Mouse (Mus musculus) spleen, postnatal 4 days (tissue): ENCODE data around the gene Cmklr1.

ENCODE experiments used
- DNase-seq, 2 experiments: peaks; one replicate each; pipeline ENCODE4 v3.0.0; 2022; ENCODE audit warnings: low spot score in 2 of 2

Gene Cmklr1

DNA sequence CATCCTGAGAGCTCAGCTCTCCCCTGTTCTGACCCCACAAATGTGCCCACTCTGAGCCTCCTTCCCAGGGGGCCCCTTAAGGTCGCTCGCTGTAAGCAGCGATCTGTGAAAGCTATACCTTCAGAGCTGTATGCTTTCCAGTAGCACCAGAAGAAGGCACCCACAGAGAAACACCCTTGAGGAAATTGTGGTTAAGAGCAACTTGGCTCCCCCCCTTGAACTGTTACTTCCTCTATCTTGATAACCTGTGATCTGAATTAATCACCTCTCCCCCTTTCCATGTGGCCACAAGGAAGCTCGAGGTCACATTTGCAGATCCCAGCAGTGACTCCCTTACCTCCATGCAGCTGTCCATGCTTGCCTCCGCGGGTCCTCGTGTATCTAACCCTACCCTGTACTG is 29.2 kb downstream of the Cmklr1 start:
- DNase-seq = no peak

DNA sequence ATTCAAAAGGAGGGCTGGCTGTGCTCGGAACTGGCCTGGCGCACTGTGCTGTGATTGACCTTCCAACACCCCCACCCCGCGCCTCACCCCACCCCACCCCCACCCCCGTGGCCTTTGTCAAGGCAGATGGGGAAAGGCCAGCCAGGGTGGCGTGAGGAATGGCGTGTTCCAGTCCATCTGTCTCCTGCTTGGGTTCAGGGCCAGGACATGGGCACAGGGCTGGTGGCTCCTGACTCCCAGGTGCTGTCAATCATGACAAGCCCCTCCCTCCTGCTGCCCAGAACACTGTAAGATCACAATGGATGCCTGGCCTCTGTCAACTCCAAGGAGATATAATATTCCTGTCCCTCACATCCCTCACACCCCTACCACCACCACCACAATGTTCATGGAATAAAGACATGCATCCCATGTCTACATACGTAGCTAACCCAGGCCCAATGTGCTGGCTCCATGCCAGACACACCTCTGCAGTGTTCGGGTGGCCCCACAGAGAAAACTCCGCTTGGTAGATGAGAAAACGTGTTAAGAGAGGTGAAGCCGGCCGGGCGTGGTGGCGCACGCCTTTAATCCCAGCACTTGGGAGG is 30.0 kb downstream of the Cmklr1 start:
- DNase-seq = no peak

DNA sequence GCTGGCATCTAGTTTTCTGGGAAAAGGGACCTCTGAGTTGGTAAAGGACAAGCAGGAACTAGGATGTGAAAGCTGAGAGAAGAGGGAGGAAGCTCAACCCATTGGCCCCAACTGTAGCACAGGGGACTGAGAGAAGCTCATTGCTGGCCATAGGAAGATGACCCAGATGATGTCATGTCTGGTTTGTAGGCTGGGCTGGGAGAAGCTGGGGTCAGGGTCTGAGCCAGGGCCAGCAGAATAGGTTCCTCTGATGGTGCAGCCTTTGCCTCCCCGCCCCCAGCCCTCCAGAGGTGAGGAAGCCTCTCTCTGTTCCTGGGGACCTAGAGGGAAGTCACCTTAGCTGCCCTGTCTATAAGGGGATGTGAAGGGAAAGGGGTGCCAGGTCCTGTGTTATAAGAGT is 31.1 kb downstream of the Cmklr1 start:
- no peak for DNase-seq

DNA sequence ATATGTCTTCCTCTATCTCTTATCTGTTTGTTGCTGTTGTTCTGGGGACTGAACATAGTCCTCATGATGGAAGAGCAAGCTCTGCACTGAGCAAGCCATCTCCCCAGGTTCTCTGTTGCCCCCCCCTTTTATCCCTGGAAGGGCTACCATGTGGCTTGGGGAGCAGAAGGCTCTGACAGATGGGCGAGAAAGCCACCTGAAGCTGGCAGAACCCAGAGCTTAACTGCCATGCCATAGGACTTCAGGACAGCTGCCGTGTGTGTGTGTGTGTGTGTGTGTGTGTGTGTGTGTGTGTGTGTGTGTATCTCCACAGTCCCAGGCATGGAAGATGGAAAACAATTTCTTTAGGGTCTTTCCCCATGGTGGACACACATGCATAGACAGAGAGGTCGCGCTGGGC is 31.5 kb downstream of the Cmklr1 start:
- no peak for DNase-seq

DNA sequence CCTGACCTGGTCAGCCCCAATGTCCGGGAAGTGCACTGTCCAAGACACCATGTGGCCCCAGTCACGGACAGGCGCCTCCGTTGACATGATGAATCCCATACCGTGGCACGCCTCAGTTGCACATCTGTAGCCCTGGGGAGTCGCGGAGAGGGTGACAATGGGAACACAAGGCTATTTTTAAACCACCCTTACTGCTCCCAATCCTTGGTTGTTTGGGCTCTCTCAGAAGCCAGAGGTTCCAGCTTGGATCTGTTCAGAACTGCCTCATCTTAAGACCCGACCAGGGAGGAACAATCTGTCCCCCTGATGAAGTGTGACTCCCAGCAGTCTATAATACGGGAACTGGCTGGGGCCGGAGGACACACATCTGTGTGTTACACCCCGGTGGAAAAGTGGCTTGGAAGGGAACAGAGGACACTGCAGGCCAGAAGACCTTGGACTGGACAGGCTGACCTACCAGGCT is 38.4 kb downstream of the Cmklr1 start:
- DNase-seq = no peak

DNA sequence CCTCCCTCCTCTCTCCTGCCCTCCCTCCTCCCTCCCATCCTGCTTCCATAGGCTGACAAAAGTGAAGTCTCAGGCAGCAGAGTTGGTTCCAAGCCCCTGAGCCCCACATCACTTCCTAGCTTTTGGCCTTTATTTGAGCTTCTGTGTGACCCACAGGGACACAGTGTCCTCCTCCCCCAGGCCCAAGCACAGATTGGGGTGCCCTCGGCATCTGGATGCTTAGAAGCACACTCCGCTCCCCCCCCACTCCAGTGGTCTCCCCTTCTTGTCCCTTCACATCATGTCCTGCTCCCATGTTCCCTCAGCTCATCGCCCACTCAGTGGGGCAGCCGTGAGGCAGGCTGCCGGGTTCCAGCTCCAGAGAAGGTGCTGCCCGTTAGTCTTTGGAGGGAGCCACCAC is 39.1 kb downstream of the Cmklr1 start:
- no peak for DNase-seq

DNA sequence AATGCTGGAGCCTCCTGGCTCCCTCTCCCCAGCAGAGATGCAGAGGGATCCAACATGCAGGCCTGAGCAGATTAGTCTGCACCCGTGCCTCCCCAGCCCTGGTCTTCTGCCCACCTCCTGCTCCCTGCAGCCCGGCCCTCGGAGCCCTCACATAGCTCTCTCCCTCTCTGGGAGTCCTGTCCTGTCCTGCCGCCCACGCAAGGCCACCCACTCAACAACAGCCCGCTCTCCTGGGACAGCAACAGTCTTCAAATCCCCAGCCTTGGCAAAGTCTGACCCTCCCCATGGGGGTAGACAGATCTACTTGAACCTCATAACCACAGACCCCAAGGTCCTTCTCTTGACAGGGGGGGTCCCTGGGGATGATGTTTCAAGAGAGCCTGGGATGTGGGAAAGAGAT is 39.7 kb downstream of the Cmklr1 start:
- no peak for DNase-seq

DNA sequence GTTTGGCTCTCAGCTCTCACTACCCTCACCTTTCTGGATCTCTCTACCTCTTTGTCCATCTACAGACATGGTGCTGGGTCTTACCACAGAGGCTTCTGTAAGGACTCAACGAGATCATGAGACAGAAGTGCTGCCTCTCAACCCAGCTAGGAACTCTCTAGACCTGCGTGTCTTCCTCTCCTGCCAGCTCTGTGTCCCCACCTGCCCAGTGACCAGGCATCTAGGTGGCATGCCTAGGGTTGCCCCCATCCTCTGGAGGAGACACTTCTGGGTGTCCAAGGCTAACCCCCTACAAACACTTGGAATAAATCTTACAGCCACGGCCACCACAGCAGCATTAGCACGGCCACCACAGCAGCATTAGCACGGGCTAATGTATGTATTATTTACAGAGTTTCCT is 40.3 kb downstream of the Cmklr1 start:
- DNase-seq = no peak

DNA sequence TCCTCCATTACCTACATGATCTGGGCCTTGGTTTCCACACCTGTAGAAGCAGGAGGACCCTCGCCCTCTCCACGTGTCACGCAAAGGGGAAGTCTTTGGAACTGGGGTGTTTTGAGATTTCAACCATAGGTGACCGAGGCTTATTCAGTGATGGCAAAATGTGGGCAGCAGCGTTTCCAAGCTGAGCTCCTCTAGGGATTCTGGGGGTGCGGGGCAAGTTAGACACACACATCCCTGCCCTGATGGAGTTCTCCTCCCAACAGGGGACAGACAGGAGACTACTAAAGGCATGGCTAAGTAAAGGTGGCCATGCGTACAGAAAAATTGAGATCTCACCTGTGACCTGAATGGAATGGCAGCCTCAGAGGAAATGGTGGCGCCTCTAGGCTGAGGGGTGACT is 41.7 kb downstream of the Cmklr1 start:
- no peak for DNase-seq

DNA sequence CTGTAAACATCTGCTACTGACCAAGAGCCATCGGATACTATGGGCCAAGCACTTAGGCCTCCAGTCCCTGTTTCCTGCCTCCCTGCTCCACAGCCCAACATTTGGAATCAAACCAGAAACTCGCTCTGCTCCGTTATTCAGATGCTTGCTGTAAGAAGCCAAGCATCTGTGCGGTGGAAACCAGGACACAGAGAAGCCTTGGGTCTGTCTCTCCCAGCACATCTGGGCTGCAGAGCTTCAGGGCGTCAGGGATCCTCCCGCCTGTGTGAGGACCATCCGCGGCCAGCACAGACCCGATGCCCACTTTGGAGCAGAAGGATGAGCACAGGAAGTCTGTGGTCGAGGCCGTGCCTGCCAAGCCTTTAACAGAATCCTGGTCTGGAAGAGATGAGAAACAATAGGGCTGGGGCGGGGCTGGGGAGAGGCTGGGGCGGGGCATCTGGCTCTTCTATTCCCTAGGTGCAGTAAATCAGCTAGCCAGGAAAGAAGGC is 42.2 kb downstream of the Cmklr1 start:
- no peak for DNase-seq

DNA sequence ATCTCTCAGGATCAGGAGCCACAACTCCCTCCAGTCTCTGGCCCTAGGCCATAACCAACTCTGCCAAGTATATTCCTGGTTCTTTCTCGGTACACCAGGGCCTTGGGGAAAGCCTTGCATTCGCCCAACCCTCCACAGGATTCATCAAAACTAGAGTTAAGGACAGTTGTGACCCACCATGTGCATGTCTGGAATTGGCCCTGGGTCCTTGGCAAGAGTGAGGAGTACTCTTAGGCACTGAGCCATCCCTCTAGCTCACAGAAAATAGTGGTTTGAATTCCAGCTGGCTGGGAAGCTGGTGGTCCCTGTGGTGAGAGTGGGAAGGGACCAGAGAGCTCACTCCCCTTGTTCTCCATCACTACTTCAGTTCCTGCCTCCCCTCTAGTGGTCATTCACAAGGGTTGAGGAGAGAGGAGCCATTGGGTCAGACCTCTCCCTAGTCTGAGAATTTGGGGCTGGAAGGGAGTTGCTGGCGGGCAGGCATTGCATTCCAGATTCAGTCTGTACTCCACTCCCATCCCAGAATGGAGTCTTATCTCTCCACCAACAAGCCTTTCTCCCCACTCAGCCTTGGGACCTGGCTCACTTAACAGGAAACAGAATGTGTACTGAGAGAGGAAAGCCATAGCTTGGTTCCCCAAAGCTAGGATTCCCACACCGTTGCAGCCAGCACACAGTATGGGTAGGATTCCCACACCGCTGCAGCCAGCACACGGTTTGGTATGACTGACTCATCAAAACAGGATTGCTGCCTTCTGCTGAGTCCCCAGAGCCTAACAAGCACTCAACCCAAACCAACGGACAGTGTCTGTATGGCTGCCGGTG is 43.1 kb downstream of the Cmklr1 start:
- DNase-seq = no peak

DNA sequence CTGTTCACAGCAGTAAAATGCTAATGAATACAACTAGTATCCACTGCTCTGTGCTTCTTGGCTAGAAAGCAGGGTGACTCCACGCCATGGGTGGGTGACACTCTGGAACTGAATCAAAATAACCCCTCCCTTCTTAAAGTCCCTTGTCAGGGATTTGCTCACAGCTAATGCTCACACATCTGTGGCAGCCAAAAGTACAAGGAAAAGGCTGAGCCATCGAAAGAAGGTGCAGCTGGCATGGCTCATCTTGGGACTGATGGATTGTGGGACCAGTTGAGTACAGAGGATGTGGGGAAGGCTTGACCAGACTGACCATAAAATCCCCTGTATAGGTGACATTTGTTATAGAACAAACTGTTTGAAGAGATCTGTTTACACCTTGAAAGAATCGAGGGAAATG is 44.1 kb downstream of the Cmklr1 start:
- no peak for DNase-seq

DNA sequence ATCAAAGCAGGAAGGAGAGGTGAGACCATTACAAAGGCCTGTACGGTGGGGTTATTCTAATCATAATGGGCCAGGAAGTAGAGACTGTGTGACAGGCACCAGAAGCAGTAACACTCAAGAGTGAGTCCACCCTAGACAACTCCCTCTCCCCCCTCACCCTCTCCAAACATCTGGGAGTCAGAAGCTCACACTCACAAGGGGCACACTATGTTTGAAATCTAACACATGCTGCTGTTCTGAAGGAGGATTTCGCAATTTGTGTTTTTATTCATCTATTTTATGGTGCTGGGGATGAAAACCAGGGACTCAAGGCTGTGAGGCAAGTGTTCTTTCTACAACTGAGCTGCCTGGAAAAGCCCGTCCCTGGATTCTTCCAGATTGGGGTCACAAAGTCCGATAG is 45.5 kb downstream of the Cmklr1 start:
- DNase-seq = no peak

DNA sequence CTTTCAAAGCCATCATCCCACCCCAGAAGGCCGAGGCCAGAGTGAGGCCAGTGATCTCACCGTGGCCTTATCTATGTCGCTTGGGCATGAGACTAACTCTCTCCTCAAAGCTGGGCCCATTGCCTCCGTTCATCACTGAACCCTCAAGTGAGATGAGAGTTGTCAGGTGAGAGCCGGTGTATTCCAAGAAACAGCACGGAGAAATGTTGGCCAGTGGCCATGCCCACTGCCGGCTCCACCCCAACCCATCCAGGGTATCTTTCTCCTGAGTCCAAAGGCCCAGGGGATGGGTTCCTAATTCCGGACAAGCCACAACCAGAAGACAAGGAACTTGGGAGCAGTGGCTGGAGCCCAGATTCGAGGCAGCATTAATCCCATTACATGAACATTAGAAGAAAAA is 46.8 kb downstream of the Cmklr1 start:
- no peak for DNase-seq

DNA sequence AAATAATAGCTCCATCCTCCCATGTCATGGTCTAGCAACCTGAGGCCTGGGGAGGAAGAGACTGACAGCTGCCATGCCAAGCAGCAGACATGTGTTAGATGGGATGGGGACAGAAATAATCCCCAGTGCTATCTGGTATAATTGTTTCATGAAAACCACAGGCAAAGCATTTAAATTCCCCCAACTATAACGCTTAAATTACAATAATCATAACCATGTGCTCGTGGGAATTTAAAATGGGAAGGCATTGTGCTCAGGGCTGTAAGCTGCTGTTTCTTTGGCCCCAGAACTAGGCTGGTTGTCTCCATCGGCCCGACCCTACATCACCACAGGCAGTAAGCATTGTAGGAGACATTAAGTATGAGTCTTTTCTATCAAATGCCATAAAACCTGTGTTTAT is 49.4 kb downstream of the Cmklr1 start:
- DNase-seq = no peak

DNA sequence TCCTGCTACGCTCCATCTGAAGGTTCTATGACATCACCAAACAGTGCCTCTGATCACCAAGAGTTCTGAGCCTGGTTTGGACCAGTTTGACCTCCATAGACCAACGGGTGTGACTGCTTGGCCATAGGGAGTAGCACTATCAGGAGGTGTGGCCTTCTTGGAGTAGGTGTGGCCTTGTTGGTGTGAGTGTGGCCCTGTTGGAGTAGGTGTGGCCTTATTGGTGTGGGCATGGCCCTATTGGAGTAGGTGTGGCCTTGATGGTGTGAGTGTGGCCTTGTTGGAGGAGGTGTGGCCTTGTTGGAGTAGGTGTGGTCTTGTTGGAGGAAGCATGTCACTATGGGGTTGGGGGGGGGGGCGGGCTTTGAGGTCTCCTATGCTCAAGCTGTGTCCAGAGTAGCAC is 50.0 kb downstream of the Cmklr1 start:
- no peak for DNase-seq

DNA sequence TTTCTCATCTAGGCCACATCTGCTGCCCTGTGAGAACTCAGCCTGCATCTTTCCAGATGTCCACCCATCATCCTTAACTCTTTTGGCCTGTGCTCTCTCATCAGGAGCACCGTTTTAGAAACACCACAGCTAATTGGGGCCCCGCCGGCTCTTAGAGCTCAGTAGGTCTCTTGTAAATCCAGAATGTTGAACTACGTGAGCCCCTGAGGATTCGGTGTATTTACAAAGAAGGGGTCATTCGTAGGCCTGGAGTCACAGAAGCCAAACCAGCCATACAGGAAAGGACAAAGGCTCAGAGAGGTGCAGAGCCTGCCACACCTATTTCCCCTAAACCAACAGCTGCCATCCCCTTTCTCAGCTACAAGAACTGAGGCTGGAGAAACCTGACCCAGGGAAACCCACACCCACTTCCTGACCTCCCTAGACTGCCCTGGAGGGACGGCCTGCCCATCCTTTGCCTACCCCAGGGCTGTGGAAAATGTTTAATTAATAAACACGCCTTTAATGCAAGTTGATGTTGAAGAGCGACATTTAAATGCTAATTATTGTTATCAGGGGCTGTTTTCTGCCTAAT is 53.4 kb downstream of the Cmklr1 start:
- no peak for DNase-seq

DNA sequence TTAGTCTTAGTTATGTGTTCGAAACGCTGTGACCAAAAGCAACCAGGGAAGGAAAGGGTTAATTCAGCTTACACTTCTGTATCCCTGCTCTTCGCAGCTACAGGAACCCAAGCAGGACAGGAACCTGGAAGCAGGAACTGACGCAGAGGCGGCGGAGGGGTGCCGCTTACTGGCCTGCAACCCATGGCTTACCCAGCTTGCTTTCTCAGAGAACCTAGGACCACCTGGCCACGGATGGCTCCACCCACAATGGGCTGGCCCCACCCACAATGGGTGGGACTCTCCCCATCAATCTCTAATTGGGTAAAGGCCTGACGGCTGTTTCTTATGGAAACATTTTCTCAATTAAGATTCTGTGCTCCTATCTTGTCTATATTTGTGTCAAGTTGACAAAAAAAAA is 54.0 kb downstream of the Cmklr1 start:
- no peak for DNase-seq

DNA sequence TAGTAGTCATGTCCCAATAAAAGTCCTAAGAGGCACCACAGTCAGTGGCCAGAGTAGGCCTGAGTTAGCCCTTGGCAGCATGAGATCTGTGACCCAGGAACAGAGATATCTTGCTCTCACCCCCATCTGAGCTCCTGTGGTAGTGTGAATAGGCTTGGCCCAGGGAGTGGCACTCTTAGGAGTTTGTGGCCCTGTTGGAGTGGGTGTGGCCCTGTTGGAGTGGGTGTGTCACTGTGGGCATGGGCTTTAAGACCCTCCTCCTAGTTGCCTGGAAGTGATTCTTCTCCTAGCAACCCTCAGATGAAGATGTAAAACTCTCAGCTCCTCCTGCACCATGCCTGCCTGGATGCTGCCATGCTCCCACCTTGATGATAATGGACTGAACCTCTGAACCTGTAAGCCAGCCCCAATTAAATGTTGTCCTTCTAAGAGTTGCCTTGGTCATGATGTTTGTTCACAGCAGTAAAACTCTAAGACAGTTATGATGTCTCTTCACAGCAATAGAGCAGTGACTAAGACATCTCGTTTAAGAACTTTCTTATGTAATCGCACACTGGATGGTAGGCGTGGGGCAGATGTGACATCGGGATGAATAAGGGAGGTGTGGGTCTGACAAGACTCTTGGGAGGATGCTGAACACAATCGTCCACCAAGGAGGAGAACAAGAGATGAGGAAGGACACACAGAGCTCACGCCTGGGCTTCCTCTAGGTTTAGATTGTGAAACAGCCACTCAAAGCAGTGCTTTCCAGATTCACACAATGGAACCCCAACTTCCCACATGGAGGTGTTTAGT is 56.1 kb downstream of the Cmklr1 start:
- no peak for DNase-seq

DNA sequence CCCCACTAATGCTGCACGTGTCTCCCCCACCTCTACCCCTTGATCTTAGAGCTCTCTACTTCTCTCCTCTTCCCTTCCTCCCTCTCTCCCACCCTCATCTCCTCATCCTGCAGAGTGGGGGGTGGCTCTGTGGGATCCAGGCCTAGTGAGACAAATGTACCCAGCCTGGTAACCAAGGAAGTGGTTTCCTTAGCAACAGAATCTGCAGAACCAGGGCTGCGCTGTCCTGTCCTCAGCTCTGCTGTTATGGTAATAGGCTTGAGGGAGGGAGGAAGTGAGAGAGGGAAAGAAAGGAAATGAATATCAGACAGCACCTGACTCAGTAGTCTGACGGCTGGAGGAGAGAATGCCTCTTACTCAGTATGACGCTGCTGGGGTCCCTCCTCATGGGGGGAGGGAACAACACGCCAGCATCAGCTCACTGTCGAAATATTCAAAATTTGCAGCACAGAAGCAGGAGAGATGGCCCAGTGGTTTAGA is 58.4 kb downstream of the Cmklr1 start:
- DNase-seq = no peak

DNA sequence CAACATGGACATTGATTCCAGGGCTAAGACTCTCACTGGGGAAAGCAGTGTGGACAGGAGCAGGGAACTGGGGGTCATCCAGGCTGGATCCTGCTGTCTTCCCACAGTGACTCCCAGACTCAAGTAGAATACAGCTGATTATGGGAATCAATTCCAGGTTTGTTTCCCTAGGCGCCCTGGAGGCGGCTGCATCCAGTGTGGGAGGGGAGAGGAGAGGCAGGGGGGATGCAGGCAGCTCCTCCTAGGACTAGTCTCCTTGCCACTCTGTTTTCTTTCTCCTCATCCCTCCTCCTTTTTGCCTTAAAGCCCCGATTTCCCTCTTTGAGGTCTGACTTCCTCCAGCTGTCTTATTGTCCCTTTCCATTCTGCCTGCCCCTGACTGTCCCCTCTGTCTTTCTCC is 59.1 kb downstream of the Cmklr1 start:
- no peak for DNase-seq

DNA sequence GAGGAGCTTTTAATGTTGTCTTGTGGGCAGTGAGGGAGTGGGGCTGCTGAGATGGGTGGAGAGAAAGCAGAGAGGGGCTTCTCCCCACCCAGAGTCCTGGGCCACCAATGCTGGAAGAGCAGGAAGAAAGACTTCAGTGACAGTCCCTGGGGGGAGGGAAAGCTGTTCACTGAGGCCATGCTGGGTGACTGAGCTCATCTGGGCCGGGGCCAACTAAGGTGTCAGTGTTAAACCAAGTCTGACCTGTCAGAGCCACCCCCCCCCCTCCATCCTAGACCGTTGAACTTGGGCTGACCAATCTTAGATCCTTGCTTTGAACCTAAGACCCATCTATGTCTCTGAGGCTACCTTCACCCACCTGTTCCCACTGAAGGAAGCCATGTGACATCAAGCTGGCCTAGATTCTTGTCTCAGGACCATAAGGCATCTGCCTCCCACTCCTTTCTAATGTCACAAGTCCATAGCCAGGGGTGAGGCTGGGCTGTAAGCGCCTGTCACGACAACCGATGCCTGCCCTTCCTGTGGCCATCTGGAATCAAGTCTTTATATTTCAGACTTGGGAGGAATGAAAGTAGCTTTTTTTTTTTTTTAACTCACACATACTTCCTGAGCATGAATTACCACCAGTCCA is 60.1 kb downstream of the Cmklr1 start:
- DNase-seq = no peak
